Mouse (Mus musculus) cerebellum, adult 9-11 months (tissue): Measurements from ENCODE around the gene Thumpd3.

Source experiments
- DNase-seq: peaks from one replicate; pipeline ENCODE4 v3.0.0; 2022

Thumpd3 gene

GRCm38 (mm10) chr6:113037946-113038734 is 7.9 kb upstream of the Thumpd3 start:
- DNase-seq: peak; percentile 53

GRCm38 (mm10) chr6:113038735-113039058 is 7.3 kb upstream of the Thumpd3 start:
- DNase-seq: no peak

GRCm38 (mm10) chr6:113040319-113040718 is 5.7 kb upstream of the Thumpd3 start:
- DNase-seq: no peak

GRCm38 (mm10) chr6:113041215-113041990 is 4.6 kb upstream of the Thumpd3 start:
- no peak for DNase-seq

- DNase-seq: no peak
Measured at GRCm38 (mm10) chr6:113045575-113045974, 450 bp upstream of the Thumpd3 start.

GRCm38 (mm10) chr6:113047016-113047746 is 1.2 kb downstream of the Thumpd3 start:
- DNase-seq: peak; percentile 23

- DNase-seq: no peak
Measured at GRCm38 (mm10) chr6:113048371-113048770, 2.3 kb downstream of the Thumpd3 start.

- no peak for DNase-seq
Measured at GRCm38 (mm10) chr6:113049159-113049558, 3.1 kb downstream of the Thumpd3 start.

GRCm38 (mm10) chr6:113052972-113053371 is 6.9 kb downstream of the Thumpd3 start:
- DNase-seq: no peak

GRCm38 (mm10) chr6:113054552-113055107 is 8.6 kb downstream of the Thumpd3 start:
- no peak for DNase-seq

GRCm38 (mm10) chr6:113060892-113061563 is 15.0 kb downstream of the Thumpd3 start:
- DNase-seq: no peak

GRCm38 (mm10) chr6:113062253-113062652 is 16.2 kb downstream of the Thumpd3 start:
- DNase-seq: no peak

GRCm38 (mm10) chr6:113063363-113063762 is 17.3 kb downstream of the Thumpd3 start:
- DNase-seq: no peak

GRCm38 (mm10) chr6:113065186-113065585 is 19.2 kb downstream of the Thumpd3 start:
- no peak for DNase-seq

GRCm38 (mm10) chr6:113069154-113069553 is 23.1 kb downstream of the Thumpd3 start:
- DNase-seq: no peak

GRCm38 (mm10) chr6:113075261-113075660 is 29.2 kb downstream of the Thumpd3 start:
- no peak for DNase-seq

- DNase-seq: peak; percentile 96
Measured at GRCm38 (mm10) chr6:113076012-113076685, 30.1 kb downstream of the Thumpd3 start.

GRCm38 (mm10) chr6:113076686-113077516 is 30.9 kb downstream of the Thumpd3 start, which contains the start of gene Setd5:
Setd5 (plus strand) TSS chr6:113077365.
- DNase-seq: peak; percentile 98

GRCm38 (mm10) chr6:113077569-113078030 is 31.6 kb downstream of the Thumpd3 start:
- peak; percentile 77 for DNase-seq

GRCm38 (mm10) chr6:113078031-113078721 is 32.2 kb downstream of the Thumpd3 start:
- DNase-seq: peak; percentile 80
